Mouse (Mus musculus): ENCODE results near the gene Pla2g4d.

Gene Pla2g4d

DNA sequence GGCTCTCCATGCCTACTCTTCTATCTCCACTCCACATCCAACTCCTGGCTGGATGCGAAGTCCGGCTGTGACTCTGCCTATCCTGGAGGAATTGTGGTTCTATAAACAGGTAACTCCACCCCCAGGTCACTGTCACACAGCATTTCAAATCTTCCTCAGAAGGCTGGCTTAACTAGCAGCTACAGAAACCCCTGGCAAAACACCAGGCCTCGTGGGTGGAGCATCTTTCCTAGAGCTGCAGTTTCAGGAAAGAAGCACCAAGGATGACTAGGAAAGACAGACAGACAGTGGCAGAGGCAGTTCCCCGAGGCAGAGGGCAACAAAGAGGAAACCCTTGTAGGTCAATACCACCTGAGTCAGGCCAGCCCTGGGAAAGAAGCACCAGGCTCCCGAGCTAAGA lies at the start of gene Pla2g4d:
Gene Pla2g4d (minus strand): TSS at position 203 of the 400 bp plus-strand sequence.
- no peak for DNase-seq (ENCODE audit: low spot score)

DNA sequence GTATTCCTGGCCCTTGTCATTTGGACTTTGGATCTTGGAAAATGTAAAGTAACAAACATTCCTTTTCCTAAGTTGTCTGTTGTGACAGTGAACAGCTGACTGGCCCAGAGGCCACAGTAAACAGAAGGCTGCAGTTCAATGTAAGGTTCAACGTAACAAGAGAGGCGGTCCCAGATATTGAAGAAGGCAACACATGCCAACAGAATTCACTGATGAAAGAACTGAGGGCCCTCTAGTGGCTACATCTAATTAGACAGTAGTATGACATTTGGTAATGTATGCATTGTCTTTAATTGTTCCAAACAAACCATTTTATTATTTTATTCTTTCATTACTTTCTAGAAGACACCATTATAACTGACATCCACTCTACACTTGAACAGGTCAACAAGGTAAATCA lies 48.9 kb upstream of the Pla2g4d start:
- DNase-seq (ENCODE audit: low spot score), result peak; percentile 17

DNA sequence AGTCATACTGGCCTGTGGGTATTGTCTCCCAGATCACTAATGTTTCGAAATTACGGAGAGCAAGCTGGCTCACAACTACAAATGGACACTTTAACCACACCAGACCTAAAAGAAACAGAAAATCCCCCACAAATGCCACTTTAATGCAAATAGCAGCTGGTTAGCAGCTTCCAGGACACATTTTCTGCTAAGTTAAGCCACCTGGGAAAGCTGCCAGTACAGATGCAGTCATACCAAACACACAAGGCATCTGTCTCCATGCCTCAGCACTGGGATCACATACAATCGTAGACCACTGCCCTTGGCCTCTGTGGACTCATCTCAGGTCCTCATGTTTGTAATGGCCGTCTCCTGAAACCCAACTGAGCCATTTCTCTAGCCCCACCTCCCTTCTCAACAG lies 42.6 kb upstream of the Pla2g4d start:
- no peak for DNase-seq (ENCODE audit: low spot score)

DNA sequence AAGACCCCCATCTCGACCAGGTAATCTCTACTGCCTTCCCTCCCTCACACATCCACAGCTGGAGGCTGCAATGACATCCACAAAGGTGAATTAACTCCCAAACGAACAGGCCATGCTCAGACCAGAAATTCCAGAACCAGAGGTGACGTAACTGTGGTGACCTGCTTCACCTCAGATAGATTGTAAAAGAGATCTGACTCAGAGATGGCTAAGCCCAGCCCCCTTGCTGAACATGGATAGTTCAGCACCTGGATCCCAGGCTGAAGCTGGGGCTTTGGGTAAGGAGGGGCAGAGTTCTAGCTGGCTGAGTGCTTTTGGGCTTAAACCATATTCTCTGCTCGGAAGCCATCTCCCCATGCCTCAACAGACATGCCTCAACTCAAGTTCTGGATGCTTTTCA lies 26.1 kb upstream of the Pla2g4d start:
- DNase-seq (ENCODE audit: low spot score), result no peak

GRCm38 (mm10) chr2:120314487-120314886 lies 25.5 kb upstream of the Pla2g4d start:
- DNase-seq (ENCODE audit: low spot score), result no peak

- DNase-seq (ENCODE audit: low spot score), result no peak
Observed at GRCm38 (mm10) chr2:120313976-120314375, 25.0 kb upstream of the Pla2g4d start, which contains the start of gene Pla2g4f. Pla2g4f (minus strand) TSS chr2:120314165.

- DNase-seq (ENCODE audit: low spot score), result no peak
Observed at GRCm38 (mm10) chr2:120312276-120312825, 23.4 kb upstream of the Pla2g4d start.

GRCm38 (mm10) chr2:120304113-120304512 lies 15.1 kb upstream of the Pla2g4d start:
- DNase-seq (ENCODE audit: low spot score), result peak; percentile 43

DNA sequence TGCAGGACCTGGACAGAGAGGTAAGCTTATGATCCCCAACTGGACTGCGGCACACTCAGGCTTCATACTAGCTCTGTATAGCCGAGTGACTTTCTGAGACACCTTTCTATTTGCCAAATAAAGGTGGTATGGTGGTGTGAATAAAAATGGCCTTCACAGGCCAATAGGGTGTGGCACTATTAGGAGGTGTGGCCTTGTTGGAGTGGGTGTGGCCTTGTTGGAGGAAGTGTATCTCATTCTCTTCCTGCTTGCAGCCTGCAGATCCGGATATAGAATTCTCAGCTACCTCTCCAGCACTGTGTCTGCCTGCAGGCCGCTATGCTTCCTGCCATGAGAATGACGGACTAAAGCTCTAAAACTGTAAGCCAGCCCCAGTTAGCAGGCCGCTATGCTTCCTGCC lies 12.1 kb upstream of the Pla2g4d start:
- no peak for DNase-seq (ENCODE audit: low spot score)

GRCm38 (mm10) chr2:120299866-120300265 lies 10.9 kb upstream of the Pla2g4d start:
- no peak for DNase-seq (ENCODE audit: low spot score)

GRCm38 (mm10) chr2:120296160-120296559 lies 7.2 kb upstream of the Pla2g4d start:
- DNase-seq (ENCODE audit: low spot score), result no peak

DNA sequence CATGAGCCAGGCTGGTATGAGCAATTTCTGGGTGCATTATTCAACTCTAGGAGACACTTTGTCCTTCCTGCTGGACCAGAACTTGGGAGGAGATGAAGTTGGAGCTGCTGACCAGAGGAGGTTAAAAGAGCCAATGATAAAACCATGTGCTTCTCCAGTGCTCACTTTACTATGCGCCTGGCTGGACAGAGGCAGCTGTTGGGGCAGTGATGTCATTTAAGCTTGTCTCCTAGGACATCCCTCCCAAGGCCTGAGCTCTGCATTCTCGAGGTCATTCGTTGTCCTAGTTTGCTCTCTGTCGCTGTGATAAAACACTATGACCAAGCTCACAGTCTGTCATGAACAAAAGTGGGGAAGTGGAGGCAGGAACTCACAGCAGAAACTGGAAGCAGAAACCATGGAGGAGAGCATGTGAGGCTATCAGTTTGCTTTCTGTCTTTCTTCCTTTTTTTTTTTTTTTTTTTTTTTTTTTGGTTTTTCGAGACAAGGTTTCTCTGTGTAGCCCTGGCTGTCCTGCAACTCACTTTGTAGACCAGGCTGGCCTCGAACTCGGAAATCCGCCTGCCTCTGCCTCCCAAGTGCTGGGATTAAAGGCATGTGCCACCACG lies 2.6 kb upstream of the Pla2g4d start:
- DNase-seq (ENCODE audit: low spot score), result no peak

GRCm38 (mm10) chr2:120288401-120288800 lies 596 bp downstream of the Pla2g4d start:
- DNase-seq (ENCODE audit: low spot score), result no peak

DNA sequence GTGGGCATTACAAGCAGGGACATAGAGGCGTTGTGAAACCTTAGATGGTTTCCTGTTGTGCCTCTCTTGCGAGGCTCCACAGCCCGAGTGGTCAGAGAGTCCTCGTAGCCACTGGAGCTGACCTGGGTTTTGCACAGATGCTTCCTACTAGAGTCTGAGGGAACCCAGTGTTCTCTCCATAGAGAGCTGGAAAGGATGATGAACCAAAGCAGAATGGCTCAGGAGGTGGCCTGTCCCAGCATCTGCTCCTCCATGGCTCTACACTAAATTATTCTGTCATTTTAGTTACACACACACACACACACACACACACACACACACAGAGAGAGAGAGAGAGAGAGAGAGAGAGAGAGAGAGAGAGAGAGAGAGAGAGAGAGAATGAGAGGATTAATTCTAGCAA lies 3.4 kb downstream of the Pla2g4d start:
- DNase-seq (ENCODE audit: low spot score), result no peak

GRCm38 (mm10) chr2:120284705-120285104 lies 4.3 kb downstream of the Pla2g4d start:
- peak; percentile 12 for DNase-seq (ENCODE audit: low spot score)

DNA sequence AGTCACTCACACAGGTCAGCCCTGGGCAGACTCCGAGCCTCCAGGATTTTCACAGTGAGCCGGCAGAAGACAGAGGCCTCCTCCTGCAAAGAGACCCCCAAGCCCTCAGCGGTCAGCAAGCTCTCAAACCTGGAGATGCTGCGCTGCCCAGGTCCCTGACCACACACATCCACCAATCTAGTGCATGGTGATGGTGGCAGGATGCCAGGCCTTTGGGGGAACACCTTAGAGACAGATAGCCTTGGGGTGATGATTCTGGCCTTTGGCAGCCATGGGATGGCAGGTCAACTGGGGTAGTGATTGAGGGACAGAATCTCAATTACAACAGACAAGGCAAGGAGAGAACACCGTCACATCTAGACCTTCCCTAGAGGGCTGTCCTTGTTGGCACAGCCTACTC lies 4.9 kb downstream of the Pla2g4d start:
- no peak for DNase-seq (ENCODE audit: low spot score)

DNA sequence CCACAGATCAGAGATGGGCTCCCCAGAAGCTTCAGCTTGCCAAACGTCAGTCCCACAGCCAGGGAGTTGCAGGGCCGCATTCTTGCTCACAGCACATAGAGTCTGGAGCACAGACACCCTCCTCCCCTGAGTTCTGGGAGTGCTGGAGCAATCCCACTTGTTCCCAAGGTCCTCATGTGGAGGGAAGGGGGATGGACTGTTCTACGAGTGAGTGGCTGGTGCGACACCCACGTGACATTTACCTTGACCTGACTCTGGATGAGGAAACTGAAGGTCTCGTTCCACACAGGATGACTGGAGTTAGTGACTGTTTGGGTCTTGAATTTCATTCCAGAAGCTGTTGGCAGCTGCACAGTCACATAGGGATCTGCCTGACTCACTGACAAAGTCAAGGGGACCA lies 5.4 kb downstream of the Pla2g4d start:
- no peak for DNase-seq (ENCODE audit: low spot score)

DNA sequence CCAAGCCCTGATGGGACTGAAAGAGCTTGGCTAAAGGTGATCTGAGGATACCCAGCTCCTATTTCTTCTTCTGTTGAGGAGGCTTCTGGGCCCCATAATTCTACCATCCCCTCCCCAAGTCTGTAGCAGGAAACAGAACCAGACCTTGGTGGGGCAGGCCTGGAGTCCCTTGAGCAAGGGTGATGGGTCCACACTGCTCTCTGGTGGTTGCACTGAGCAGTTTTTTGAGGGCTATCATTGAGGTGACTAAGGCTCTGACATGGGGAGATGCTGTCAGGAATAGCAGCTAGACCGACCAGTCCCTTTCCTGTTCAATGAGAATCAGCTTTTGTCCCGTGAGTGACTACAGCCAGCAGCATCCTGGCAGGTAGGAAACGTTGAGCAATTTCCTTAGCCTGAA lies 7.8 kb downstream of the Pla2g4d start:
- peak; percentile 18 for DNase-seq (ENCODE audit: low spot score)

- DNase-seq (ENCODE audit: low spot score), result peak; percentile 61
Observed at GRCm38 (mm10) chr2:120279961-120280360, 9.0 kb downstream of the Pla2g4d start.

- DNase-seq (ENCODE audit: low spot score), result no peak
Observed at GRCm38 (mm10) chr2:120276951-120277350, 12.0 kb downstream of the Pla2g4d start.

- no peak for DNase-seq (ENCODE audit: low spot score)
Observed at GRCm38 (mm10) chr2:120268635-120269034, 20.4 kb downstream of the Pla2g4d start.

DNA sequence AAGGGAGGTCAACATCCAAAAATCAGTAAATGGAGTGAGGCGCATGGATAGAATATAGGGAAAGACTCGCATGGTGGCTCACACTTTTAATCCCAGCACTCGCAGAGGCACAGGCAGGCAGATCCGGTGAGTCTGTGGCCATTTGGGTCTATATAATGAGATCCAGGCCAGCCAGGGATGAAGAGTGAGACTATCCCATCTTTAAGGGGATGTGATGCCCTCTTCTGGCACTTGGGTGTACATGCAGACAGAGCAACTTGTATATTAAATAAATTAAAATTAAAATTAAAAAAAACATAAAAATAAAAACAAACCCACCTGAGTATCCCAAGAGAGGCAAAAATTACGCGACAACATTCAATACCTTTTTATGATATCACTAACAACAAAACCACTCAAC lies 23.5 kb downstream of the Pla2g4d start:
- DNase-seq (ENCODE audit: low spot score), result peak; percentile 19

DNA sequence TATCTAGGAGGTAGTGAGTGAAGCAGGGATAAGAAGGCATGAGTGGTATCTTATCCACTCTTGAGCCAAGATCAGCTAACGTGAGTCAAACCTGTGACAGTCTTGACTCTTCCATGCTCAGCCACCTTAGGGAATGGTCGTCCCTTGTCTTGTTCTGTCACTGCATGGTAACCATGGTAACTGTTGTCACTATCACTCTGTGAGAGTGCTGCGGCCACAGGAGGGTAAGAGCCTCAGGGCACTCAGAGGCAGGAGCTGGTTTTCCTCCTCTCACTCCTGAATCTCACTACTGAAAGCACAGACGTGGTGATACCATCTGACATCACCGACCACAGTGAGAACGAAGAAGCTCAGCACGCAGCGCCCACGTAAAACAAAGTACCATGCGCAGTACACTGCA lies 24.1 kb downstream of the Pla2g4d start:
- no peak for DNase-seq (ENCODE audit: low spot score)

DNA sequence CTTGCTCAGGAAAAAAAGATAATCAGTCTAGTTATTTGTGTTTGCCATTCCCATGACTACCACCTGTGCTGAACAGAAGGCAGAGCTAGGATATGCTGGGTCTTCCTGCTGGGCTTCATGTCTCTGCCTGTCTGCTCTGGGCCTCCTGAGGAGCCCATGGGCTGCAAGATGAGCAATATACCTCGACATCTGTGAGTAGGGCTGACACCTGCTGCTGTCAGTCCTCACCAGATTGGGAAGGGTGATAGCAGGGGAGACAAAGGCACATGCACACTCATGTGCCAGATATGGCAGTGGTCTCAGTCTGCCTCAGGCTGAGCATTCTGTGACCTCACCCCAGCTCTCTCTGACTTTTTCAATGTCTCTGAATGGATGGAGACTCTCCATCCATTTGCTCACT lies 26.1 kb downstream of the Pla2g4d start:
- no peak for DNase-seq (ENCODE audit: low spot score)

Data from adipocyte (in vitro differentiated cells).